Mouse (Mus musculus) cerebellum, adult 9-10 months (tissue): ENCODE measurements around the gene Iffo2.

Experiments used
- DNase-seq: peaks from one replicate; pipeline ENCODE4 v3.0.0; 2022

The Iffo2 gene

DNA sequence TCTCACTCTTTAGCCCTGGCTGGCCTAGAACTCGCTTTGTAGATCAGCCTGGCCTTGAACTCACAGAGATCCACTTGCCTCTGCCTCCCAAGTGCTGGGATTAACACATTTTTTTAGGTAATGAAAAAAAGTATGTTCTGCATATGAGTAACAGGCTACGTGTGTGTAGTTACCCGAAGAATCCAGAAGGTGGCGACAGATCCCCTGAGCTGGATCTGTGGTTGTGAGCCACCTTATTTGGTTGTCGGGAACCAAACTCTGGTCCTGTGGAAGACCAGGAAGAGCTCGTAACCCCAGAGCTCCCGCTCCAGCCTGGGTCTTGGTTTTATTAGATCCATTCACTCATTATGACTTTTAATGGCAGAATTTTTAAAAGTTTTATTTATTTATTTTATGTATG lies 116.6 kb downstream of the Iffo2 start:
- no peak for DNase-seq

DNA sequence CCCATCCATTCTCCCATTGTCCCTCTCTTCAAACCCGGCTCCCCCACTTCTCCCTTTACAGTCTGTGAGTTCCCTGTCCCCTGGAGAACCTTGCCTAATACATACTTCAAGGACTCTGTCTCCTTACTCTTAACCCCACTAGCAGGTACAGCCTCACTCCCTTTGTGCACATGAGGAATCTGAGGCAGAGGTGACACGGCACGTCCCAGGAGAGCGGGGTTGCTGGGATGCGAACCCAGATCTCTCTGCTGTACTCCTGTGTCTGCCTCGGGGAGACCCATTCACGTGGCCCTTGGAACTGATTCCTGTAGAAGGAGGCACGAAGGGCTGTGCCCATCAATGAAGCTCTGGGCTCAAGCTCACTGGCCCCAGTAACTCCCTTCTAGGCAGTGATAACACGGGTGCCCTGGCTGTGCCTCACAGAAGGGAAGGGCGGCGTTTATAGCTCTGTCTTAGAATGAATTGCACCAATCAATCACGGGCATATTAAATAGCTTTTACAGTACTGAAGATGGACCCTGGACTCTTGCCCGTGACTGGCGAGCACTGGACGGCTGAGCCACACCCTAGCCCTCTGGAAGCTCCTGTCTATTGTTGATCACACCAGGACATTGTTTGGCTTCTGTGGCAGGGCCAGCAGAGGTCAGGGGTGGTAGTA lies 119.9 kb downstream of the Iffo2 start:
- DNase-seq, result no peak

DNA sequence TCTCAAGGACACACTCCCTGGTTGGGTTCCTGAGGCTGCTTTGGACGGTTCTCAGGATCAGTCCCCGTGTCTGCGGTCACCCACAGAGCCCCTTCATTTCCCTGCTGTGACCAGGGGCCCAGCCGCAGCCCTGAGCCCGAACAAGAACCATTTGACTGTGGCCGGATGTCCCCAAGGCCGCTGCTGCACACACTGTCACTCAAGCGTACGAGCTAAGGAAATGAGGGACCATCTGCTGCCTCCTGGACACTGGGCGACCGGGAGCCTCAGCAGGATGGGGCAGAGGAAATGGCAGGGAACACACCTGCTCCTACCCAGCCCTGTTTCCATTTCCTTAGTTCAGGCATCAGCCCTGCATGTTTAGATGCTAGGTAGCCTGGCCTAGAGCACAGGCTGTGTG lies 120.6 kb downstream of the Iffo2 start:
- DNase-seq, result no peak

GRCm38 (mm10) chr4:139653238-139653637 lies 122.9 kb downstream of the Iffo2 start, which contains the start of gene Tas1r2:
Gene Tas1r2, plus strand, starts transcription at chr4:139653538.
- DNase-seq, result no peak

- no peak for DNase-seq
Observed at GRCm38 (mm10) chr4:139661897-139662296, 131.5 kb downstream of the Iffo2 start.

DNA sequence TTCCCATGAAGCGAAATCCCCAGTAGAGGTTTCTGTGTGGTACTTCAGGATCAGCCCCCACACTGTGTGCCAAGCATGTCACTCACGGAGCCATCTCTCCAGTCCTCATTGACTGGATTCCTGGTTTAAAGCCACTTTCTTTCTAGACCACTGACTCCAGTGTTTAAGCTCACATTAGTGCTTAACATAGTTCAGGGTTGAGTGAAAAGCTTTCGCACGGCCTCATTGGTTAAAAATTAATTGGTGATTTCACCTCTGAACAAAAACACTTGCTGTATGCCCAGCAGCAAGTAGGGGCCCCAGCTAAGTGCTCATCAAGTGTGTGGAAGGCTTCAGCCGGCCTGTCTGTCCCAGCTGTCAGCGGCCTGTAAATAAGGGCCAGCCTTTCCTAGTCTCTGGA lies 137.3 kb downstream of the Iffo2 start:
- no peak for DNase-seq

- DNase-seq, result peak; percentile 62
Observed at GRCm38 (mm10) chr4:139669847-139670246, 139.5 kb downstream of the Iffo2 start.
